Mouse (Mus musculus): ENCODE data around the gene Trpm8. TPM values are rescaled to one million over a fixed set of nuclear protein-coding genes. Genes with fewer than 3 reads are reported as not detected.

Trpm8 gene
- not detected in 2 replicates for polyA plus RNA-seq (2016; fragmentation: Nextera tagmentation; extraction: Ambion mirVana)

DNA sequence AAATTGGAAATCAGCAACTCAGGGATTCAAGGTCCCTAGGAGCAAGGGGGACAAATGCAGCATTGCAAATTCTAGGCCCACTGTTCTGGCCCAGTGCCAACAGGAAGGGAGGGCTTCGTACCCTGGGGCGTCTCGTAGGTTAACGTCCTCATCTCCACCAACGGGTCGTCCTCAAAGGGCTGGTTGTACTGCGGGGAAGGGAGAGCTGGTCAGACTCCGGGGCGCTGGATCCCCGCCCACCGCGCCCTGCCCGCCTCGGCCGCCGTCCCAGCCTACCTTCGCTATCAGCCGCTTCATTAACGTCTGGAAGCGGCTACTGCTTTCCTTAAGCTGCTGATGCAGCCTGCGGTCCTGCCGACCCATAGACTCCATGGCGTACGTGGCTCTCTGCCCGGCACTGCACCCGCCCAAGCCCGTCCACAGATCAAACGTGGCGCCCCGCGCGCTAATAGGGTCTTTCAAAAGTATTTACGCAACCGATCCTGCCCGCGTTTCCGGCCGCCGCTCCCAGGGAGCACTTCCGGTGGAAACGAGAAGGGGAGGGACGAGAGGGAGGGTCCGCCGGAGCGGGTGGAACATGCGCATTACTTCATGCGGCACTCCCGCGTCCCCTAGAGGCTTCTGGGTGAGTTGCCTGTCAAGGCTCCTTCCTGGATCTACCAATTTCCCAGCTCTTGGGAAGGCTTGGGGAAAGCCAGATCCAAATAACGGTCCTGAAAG, at the start of gene Trpm8, which contains the start of gene Hjurp:
Gene Trpm8 (plus strand): TSS at position 564 of the 720 bp plus-strand sequence.
Gene Hjurp (minus strand): TSS at position 536 of the 720 bp plus-strand sequence.
- 1% methylated on average over 50 of the region's 50 CpGs for WGBS
- peak; percentile 100 for DNase-seq (ENCODE audit: low spot score)

DNA sequence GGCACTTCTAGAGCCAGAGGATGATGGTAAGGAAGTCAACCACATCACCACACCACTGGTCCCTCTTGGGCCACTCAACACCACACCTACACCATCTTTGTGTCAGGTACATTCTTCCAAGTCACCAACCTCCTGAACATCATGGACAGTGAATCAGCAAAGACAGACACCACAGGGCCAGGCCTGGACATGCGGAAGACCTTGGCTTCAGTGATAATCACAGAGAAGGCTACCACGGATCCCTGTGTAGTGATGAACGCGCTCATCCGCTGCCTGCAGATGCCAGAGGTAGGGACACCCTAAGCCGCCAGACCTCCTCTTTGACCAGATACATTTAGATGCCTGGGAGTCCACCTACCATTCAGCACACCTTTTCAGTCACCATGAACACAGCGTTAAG, 49.3 kb upstream of the Trpm8 start:
- H3K9me3 ChIP-seq (replicated peaks): peaks cover 73% of the 10 kb centered on the region
- H3K27ac ChIP-seq: no peak overlapping the region
- 70% methylated on average over 7 of the region's 7 CpGs for WGBS
- DNase-seq (ENCODE audit: low spot score): no peak
- no peaks in the 10 kb centered on the region for H3K4me1 ChIP-seq
- H3K27me3 ChIP-seq (ENCODE audit: low read depth, poor library complexity, severe bottlenecking): no peaks in the 10 kb centered on the region
- H3K4me3 ChIP-seq: no peak overlapping the region
- no peaks in the 10 kb centered on the region for H3K36me3 ChIP-seq

More for the DNA sequence above, at the start of gene Trpm8, which contains the start of gene Hjurp:
- Histone ChIP-seq H3K4me3 (peak within 1 kb of the TSS; percentile 61), H3K36me3 (peaks cover 39% of the 10 kb centered on the region), H3K9me3 (replicated peaks) (peaks cover 18% of the 10 kb centered on the region; the same call in 1 of the 2 replicates), H3K27ac (peak within 1 kb of the TSS; percentile 92), H3K4me1 (peaks cover 14% of the 10 kb centered on the region), H3K27me3 (ENCODE audit: low read depth, poor library complexity, severe bottlenecking) (no peaks in the 10 kb centered on the region)

DNA sequence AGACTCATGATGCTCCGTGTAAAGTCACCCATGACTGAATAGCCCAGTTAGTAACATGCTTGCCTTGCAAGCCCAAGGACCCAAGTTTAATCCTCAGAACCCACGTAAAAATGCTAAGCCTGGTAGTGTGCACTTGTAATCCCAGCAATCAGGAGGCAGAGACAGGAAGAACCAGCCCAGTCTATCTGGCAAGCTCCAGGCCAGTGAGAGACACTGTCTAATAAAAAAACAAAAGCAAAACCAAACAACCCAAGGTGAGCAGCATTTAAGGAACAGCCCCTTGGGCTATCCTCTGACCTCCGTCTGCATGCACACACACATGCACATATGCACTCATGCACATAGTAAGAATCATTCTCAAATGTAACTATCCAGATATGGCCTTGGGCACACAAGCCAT, 47.9 kb upstream of the Trpm8 start:
- 87% methylated on average over 3 of the region's 3 CpGs for WGBS
- H3K27ac ChIP-seq: no peak overlapping the region
- DNase-seq (ENCODE audit: low spot score): no peak
- H3K27me3 ChIP-seq (ENCODE audit: low read depth, poor library complexity, severe bottlenecking): no peaks in the 10 kb centered on the region
- H3K9me3 ChIP-seq (replicated peaks): peaks cover 85% of the 10 kb centered on the region
- no peaks in the 10 kb centered on the region for H3K4me1 ChIP-seq
- no peak overlapping the region for H3K4me3 ChIP-seq
- no peaks in the 10 kb centered on the region for H3K36me3 ChIP-seq

DNA sequence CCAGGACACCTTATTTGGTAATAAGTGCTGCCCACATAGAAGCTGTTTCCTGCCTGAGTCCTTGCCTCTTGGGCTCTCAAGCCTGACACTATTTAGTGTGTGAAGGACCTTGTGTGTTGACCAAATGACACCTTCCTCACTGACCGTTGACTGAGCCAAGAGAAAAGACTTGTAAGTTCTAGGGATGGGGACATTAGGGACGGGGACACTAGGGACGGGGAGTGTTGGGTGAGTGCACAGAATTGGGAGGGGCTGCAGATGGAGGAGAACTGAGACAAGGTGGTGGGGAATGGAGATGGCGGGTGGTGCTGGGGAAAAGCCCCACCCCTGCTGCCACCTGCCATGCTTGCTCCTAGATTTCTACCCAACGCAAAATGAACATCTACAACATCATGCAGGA, 47.5 kb upstream of the Trpm8 start:
- DNase-seq (ENCODE audit: low spot score): no peak
- 89% methylated on average over 5 of the region's 5 CpGs for WGBS

DNA sequence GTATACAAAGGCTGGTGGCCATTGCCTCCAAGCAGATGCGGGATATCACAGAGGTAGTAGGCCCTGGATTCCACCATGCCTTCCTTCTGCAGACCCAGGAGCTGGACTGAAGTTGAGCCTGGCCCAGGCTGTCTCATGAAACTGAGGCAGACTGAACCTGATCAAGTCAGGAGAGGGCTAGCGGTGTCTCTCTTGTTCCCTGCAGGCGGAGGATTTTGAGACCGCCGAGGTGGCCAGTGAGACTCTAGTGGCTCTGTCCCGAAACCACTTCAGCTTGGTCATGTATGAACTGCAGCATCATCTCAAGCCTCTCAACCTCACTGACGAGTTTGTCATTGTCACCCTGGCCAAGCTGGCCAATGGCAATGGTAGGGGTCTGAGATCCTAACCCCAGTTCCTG, 47.0 kb upstream of the Trpm8 start:
- Histone ChIP-seq H3K4me1 (no peaks in the 10 kb centered on the region), H3K27me3 (ENCODE audit: low read depth, poor library complexity, severe bottlenecking) (no peaks in the 10 kb centered on the region), H3K4me3 (no peak overlapping the region), H3K9me3 (replicated peaks) (peaks cover 91% of the 10 kb centered on the region), H3K27ac (no peak overlapping the region), H3K36me3 (no peaks in the 10 kb centered on the region)
- no peak for DNase-seq (ENCODE audit: low spot score)
- WGBS: 72% methylated on average over 7 of the region's 7 CpGs

More for the DNA sequence above, 47.5 kb upstream of the Trpm8 start:
- no peaks in the 10 kb centered on the region for H3K4me1 ChIP-seq
- no peaks in the 10 kb centered on the region for H3K36me3 ChIP-seq
- H3K27ac ChIP-seq: no peak overlapping the region
- no peak overlapping the region for H3K4me3 ChIP-seq
- no peaks in the 10 kb centered on the region for H3K27me3 ChIP-seq (ENCODE audit: low read depth, poor library complexity, severe bottlenecking)
- peaks cover 89% of the 10 kb centered on the region for H3K9me3 ChIP-seq (replicated peaks)

DNA sequence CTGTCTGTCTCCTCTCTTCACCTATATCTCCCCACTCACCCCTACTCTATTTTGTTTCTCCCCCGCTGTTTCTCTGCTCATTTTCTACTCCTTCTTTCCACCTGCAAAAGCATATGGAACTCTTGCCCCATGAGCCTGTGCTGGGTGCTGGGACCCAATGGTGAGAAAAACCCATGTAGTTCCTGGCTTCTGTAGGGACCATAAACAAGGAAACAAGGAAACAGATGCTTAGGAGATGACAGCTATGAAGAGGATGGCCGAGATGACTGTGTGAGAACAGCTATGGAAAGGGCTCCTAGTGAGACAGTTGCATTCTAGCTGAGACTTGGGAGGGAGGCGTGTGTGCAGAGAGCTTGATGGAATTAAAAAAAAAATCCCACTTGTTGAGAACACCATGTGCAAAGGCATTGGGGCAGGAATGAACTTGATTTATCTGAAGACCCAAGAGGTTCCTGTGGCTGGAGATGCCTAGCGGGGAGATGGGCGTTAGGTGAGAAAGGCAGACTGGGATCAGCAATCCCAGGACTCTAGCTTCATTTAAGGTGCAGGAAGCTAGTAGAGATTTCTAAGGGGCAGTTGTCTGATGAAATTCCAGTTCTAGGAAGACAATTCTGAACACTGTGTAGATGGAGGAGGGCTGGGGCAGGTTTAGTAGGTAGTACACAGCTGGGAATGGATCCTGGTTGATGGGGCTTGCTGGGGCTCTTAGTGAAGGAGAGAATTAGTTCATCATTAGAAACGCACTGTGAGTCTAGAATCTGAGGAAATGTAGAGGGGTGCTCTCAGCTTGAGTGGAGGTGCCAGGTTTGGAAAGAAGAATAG, 46.3 kb upstream of the Trpm8 start:
- Histone ChIP-seq H3K36me3 (no peaks in the 10 kb centered on the region), H3K27me3 (ENCODE audit: low read depth, poor library complexity, severe bottlenecking) (no peaks in the 10 kb centered on the region), H3K4me1 (no peaks in the 10 kb centered on the region), H3K27ac (no peak overlapping the region), H3K9me3 (replicated peaks) (peaks cover 91% of the 10 kb centered on the region), H3K4me3 (no peak overlapping the region)
- DNase-seq (ENCODE audit: low spot score): no peak
- WGBS: 77% methylated on average over 6 of the region's 6 CpGs

DNA sequence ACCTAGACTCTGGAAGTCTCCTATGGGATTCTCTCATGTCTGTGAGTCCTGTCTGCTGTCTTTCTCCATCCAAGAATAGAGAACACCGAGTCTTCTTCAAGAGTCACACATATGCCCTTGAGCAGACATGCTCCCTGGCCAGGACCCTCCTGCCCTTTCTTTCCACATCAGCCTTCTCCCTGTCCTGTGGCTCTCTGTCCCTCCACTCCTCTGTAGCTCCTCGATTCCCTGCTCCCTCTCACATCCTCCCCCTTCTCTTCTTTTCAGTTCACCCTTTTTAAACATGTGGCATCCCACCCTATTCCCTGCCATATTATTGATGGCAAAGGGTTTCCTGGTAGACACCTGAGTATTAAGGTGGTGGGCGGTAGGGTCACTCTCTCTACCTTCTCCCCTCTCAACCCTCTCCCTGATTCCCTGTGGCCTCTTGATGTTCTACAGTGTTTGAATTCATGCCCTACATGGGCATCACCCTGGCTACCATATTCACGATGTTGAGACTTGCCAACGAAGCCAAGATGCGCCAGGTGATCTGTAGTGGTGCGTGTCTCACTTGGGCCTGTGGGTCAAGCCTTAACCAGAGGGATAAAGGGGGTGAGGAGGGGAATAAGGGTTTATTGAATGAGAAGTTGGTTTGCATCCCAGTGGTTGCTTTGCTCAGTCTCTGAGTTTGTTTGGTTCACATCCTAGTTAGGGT, 45.5 kb upstream of the Trpm8 start:
- H3K4me1 ChIP-seq: no peaks in the 10 kb centered on the region
- H3K36me3 ChIP-seq: no peaks in the 10 kb centered on the region
- H3K27me3 ChIP-seq (ENCODE audit: low read depth, poor library complexity, severe bottlenecking): no peaks in the 10 kb centered on the region
- DNase-seq (ENCODE audit: low spot score): no peak
- H3K27ac ChIP-seq: no peak overlapping the region
- H3K4me3 ChIP-seq: no peak overlapping the region
- WGBS: 73% methylated on average over 7 of the region's 7 CpGs
- peaks cover 89% of the 10 kb centered on the region for H3K9me3 ChIP-seq (replicated peaks)

DNA sequence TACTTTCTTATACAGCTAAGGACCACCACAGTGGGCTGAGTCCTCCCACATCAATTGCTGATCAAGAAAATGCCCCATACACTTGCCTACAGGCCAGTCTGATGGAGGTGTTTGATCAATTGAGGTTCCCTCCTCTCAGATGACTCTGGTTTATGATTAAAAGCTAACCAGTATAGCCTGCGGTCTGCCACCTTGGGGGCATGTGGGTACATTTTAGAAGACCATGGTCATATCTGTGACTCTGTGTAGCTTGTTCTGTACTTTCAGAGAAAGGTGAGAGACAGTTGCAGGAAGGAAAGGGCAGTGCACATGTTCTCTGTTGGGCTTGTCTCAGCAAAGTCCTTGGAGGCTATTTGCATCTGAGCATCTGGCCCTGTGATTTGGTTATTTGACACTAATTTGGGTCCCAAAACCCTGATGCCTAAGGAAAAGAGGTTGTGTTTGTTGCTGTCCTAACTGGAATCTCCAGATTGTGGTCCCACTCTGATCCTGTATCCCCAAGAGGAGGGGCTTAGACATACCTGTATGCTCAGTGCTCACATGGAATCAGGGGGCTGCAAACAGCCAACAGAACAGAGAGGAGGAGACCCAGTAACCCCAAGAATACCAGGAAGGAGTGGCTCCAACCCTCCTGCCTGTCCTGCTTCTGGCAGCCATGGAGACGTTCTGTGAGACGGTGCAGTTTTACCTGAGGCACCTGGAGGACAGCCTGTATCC, 44.6 kb upstream of the Trpm8 start:
- no peak overlapping the region for H3K4me3 ChIP-seq
- DNase-seq (ENCODE audit: low spot score): no peak
- H3K36me3 ChIP-seq: no peaks in the 10 kb centered on the region
- 60% methylated on average over 3 of the region's 3 CpGs for WGBS
- H3K27ac ChIP-seq: no peak overlapping the region
- H3K4me1 ChIP-seq: no peaks in the 10 kb centered on the region
- H3K9me3 ChIP-seq (replicated peaks): peaks cover 90% of the 10 kb centered on the region
- no peaks in the 10 kb centered on the region for H3K27me3 ChIP-seq (ENCODE audit: low read depth, poor library complexity, severe bottlenecking)

DNA sequence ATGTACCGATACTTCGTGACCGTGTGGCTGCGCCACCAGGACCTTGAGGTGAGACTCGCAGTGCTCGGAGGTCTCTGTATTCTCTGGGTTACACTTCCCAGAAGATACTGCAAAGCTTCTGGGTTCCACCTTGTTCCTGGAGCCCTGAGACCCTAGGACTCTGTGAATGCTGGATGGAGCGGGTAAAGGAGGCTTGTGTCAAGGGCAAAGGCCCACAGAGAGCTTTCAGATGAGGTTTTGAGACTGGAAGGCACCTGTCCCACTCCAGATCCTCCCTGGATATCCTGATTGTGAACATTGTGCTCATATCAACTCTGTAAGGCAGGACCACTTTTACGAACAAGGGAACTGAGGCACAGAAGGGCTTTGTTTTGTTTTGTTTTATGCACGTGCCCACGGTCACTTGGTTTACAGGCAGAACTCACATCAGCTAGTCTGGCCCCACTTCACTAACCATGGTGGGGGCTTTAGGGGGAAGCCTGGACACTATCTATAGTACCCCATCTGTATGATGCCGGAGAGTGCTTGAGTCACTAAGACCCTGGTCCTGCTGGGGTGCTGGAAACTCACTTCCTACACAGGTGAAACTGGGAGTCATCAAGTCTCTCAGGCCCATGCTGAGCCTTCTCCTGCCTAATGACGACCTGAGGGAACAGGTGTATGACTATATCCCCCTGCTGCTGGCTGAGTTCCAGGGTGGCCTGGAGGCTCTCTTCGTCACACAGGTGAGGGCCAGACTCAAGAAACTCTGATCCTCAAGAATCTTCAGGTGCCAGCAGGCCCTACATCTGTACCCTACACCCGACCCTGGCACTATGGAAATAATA, 43.8 kb upstream of the Trpm8 start:
- H3K27me3 ChIP-seq (ENCODE audit: low read depth, poor library complexity, severe bottlenecking): no peaks in the 10 kb centered on the region

DNA sequence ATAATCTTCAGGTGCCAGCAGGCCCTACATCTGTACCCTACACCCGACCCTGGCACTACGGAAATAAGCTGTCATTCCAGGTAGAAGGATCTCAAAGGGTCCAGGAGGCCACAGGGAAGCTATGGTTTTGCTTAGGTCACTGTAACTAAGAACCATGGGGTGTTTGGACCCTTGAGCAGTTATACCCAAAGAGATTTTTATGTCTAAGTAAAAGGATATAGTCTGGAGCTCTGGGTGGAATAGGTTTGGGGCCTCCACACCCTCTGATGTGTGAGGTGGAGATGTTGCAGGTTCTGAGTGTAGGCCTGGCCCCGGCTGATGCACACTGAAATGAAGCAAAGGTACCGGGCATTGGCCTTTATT, 43.2 kb upstream of the Trpm8 start:
- Histone ChIP-seq H3K27me3 (ENCODE audit: low read depth, poor library complexity, severe bottlenecking) (no peaks in the 10 kb centered on the region), H3K9me3 (replicated peaks) (peaks cover 90% of the 10 kb centered on the region), H3K36me3 (no peaks in the 10 kb centered on the region), H3K27ac (no peak overlapping the region), H3K4me1 (no peaks in the 10 kb centered on the region), H3K4me3 (no peak overlapping the region)
- DNase-seq (ENCODE audit: low spot score): no peak
- 67% methylated on average over 4 of the region's 4 CpGs for WGBS

More for the DNA sequence above, 43.8 kb upstream of the Trpm8 start:
- no peak overlapping the region for H3K27ac ChIP-seq
- H3K9me3 ChIP-seq (replicated peaks): peaks cover 91% of the 10 kb centered on the region
- 72% methylated on average over 14 of the region's 14 CpGs for WGBS
- no peaks in the 10 kb centered on the region for H3K4me1 ChIP-seq
- no peaks in the 10 kb centered on the region for H3K36me3 ChIP-seq
- no peak overlapping the region for H3K4me3 ChIP-seq
- DNase-seq (ENCODE audit: low spot score): no peak

DNA sequence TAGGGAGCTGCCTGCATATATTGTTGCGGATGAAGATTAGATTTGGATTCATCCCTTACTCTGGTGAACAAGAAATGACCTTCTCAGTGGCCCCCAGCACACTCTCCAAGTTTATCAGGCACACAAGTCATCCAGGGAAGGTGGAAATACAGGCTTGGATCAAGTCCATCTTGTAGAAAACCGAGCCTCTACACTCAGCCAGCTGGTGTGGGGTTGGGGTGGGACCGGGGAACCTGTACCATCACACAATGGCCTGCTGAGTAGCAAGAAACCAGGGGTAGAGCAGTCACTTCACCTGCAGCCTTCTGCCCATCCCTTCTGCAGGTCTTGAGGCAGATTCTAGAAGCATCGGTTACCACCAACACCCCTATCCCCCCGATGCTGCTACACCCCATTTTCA, 42.8 kb upstream of the Trpm8 start:
- no peak overlapping the region for H3K4me3 ChIP-seq
- H3K27ac ChIP-seq: no peak overlapping the region
- H3K36me3 ChIP-seq: no peaks in the 10 kb centered on the region
- H3K9me3 ChIP-seq (replicated peaks): peaks cover 90% of the 10 kb centered on the region
- WGBS: 47% methylated on average over 5 of the region's 5 CpGs
- DNase-seq (ENCODE audit: low spot score): no peak
- no peaks in the 10 kb centered on the region for H3K27me3 ChIP-seq (ENCODE audit: low read depth, poor library complexity, severe bottlenecking)
- no peaks in the 10 kb centered on the region for H3K4me1 ChIP-seq

Data from limb, embryonic 10.5 days (tissue).